Mouse (Mus musculus): ENCODE measurements at regions not wholly inside any gene's neighbourhood (a gene's known extent, or its start where the extent isn't known, plus 50 kb on each side); places are given as distances from the start of the nearest gene placed in this dataset.

- TF ChIP-seq CTCF (IDR thresholded peaks at IDR 0.05; ENCODE audit: low read depth) = no peak
- Histone ChIP-seq H3K27me3 (ENCODE audit: insufficient read depth, low read length) (no peaks in the 10 kb centered on the region), H3K27ac (ENCODE audit: low read depth, low read length) (no peak overlapping the region), H3K4me2 (ENCODE audit: low read depth) (no peak overlapping the region), H3K4me1 (ENCODE audit: insufficient read depth) (no peaks in the 10 kb centered on the region), H3K4me3 (ENCODE audit: low read depth, low read length) (no peak overlapping the region), H3K9ac (no peak overlapping the region), H3K9me3 (ENCODE audit: low read length) (no peaks in the 10 kb centered on the region), H3K36me3 (ENCODE audit: insufficient read depth) (no peaks in the 10 kb centered on the region)
- ATAC-seq = no peak
- DNase-seq = no peak
- WGBS = 42% methylated on average over 4 of the region's 4 CpGs
Observed at GRCm38 (mm10) chr10:98041766-98042165, 315.2 kb upstream of the C030005K15Rik start.

DNA sequence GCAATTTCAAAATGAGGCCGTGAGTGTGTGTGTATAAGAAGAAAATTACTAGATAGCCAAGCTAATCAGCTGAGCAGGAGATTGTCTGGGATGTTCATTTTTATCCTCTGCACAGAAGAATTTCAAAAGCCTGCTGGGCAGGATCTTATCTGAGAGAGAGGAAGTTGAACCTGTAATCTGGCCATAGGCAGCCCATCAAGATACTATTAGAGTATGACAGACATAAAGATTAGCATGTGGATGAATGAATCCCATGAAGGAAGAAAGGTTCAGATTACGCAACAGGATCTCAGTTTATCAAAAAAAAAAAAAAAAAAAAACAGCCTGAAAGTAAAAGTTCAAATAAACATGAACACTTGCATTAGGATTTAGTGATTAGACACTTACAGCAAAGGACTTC, 317.3 kb upstream of the C030005K15Rik start:
- TF ChIP-seq CTCF (IDR thresholded peaks at IDR 0.05; ENCODE audit: low read depth) = no peak
- no peak for ATAC-seq
- Histone ChIP-seq H3K9ac (no peak overlapping the region), H3K36me3 (ENCODE audit: insufficient read depth) (no peaks in the 10 kb centered on the region), H3K4me1 (ENCODE audit: insufficient read depth) (no peaks in the 10 kb centered on the region), H3K4me3 (ENCODE audit: low read depth, low read length) (no peak overlapping the region), H3K27ac (ENCODE audit: low read depth, low read length) (no peak overlapping the region), H3K27me3 (ENCODE audit: insufficient read depth, low read length) (no peaks in the 10 kb centered on the region), H3K9me3 (ENCODE audit: low read length) (no peaks in the 10 kb centered on the region), H3K4me2 (ENCODE audit: low read depth) (no peak overlapping the region)
- 78% methylated on average over 2 of the region's 2 CpGs for WGBS
- DNase-seq = no peak

DNA sequence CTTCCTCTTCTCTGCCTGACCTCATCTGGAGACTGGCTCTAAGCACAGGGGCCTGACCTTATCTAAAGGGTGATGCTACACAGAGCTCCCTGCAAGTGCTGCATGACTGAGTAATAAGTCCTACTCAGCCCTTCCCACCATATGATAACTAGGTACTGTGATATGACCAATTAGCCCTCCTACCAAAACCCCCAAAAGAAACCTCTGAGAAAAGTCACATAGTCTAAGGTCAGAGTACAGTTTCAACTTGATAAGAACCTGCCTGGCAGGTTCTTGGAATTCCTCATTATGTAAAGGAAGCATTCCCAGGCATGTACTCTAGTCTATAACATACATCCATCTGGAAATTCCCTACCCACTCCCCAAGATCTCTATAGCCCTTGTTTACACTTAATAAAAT, 318.0 kb upstream of the C030005K15Rik start:
- H3K4me3 ChIP-seq (ENCODE audit: low read depth, low read length) = no peak overlapping the region
- no peak overlapping the region for H3K27ac ChIP-seq (ENCODE audit: low read depth, low read length)
- H3K27me3 ChIP-seq (ENCODE audit: insufficient read depth, low read length) = no peaks in the 10 kb centered on the region
- DNase-seq (no peak), ATAC-seq (no peak)
- TF ChIP-seq CTCF (IDR thresholded peaks at IDR 0.05; ENCODE audit: low read depth) = no peak
- H3K4me2 ChIP-seq (ENCODE audit: low read depth) = no peak overlapping the region
- no peak overlapping the region for H3K9ac ChIP-seq
- H3K36me3 ChIP-seq (ENCODE audit: insufficient read depth) = no peaks in the 10 kb centered on the region
- H3K9me3 ChIP-seq (ENCODE audit: low read length) = no peaks in the 10 kb centered on the region
- no peaks in the 10 kb centered on the region for H3K4me1 ChIP-seq (ENCODE audit: insufficient read depth)

- Histone ChIP-seq H3K9ac (no peak overlapping the region), H3K9me3 (ENCODE audit: low read length) (no peaks in the 10 kb centered on the region), H3K4me2 (ENCODE audit: low read depth) (no peak overlapping the region), H3K4me1 (ENCODE audit: insufficient read depth) (no peaks in the 10 kb centered on the region), H3K27me3 (ENCODE audit: insufficient read depth, low read length) (no peaks in the 10 kb centered on the region), H3K4me3 (ENCODE audit: low read depth, low read length) (no peak overlapping the region), H3K27ac (ENCODE audit: low read depth, low read length) (no peak overlapping the region), H3K36me3 (ENCODE audit: insufficient read depth) (no peaks in the 10 kb centered on the region)
- ATAC-seq = no peak
- no peak for DNase-seq
- 67% methylated on average over 2 of the region's 2 CpGs for WGBS
- TF ChIP-seq CTCF (IDR thresholded peaks at IDR 0.05; ENCODE audit: low read depth) = no peak
Observed at GRCm38 (mm10) chr10:98073432-98073831, 346.9 kb upstream of the C030005K15Rik start.

DNA sequence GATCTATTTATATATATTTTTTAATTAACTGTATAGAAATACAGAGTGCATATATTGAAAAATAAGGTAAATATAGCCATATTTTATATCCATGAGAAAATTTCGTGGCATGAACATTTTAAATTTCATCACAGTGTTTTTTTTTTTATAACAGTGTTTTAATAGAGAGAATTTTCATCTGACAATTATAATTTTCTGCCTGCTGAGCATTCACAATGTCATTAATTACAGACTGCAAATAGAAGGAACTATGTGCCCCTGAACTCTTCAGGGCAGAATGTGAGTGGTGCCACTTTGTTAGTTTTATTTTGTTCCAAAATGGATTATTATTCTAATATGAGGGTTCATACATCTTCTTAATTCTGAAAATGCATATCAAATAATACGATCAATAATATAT, 358.3 kb upstream of the C030005K15Rik start:
- Histone ChIP-seq H3K4me2 (ENCODE audit: low read depth) (no peak overlapping the region), H3K9me3 (ENCODE audit: low read length) (no peaks in the 10 kb centered on the region), H3K4me3 (ENCODE audit: low read depth, low read length) (no peak overlapping the region), H3K9ac (no peak overlapping the region), H3K27ac (ENCODE audit: low read depth, low read length) (no peak overlapping the region), H3K27me3 (ENCODE audit: insufficient read depth, low read length) (no peaks in the 10 kb centered on the region), H3K36me3 (ENCODE audit: insufficient read depth) (no peaks in the 10 kb centered on the region), H3K4me1 (ENCODE audit: insufficient read depth) (no peaks in the 10 kb centered on the region)
- DNase-seq (no peak), ATAC-seq (no peak)
- no peak for TF ChIP-seq CTCF (IDR thresholded peaks at IDR 0.05; ENCODE audit: low read depth)
- WGBS = 60% methylated on average over 2 of the region's 2 CpGs

DNA sequence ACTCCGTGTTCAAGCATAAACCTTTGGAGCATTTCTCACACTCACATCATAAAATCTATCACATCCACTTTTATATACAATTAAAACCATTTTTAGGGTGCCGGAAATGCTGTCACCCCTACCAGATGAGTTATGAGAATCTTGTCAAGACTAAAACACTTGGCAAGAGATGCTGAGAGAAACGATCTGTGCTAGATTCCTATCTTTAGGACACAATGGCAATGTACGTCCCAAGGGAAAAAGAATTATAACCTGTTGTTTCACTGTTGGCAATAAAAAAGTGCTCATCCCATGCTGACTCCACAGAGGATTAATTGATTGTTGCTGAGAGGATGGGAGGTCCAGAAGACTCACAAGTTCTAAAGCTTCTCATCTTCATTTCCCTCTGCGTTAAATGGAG, 389.7 kb upstream of the C030005K15Rik start:
- no peak for ATAC-seq
- 86% methylated on average over 5 of the region's 5 CpGs for WGBS

DNA sequence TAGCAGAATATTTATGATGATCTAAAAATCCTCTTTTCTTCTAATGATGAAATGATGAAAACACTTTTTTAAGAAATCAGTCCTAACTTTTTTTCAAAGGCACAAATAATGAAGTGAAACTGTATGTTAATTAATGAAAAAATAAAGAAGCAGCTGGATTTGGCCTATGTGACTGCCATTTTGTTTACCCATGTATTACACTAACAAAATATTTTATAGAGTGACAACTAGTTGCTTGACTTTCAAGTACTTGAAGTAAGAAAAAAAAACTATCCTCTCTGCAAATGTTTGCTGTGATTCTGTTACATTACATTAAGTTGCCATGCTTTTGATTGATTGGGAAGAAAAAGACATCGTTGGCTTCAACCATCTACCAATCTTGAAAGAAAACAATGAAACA, 399.2 kb upstream of the C030005K15Rik start:
- no peak for ATAC-seq
- H3K9ac ChIP-seq = no peak overlapping the region
- no peaks in the 10 kb centered on the region for H3K4me1 ChIP-seq (ENCODE audit: insufficient read depth)
- H3K9me3 ChIP-seq (ENCODE audit: low read length) = no peaks in the 10 kb centered on the region
- H3K27me3 ChIP-seq (ENCODE audit: insufficient read depth, low read length) = no peaks in the 10 kb centered on the region
- H3K4me3 ChIP-seq (ENCODE audit: low read depth, low read length) = no peak overlapping the region
- H3K4me2 ChIP-seq (ENCODE audit: low read depth) = no peak overlapping the region
- H3K36me3 ChIP-seq (ENCODE audit: insufficient read depth) = no peaks in the 10 kb centered on the region
- no peak for TF ChIP-seq CTCF (IDR thresholded peaks at IDR 0.05; ENCODE audit: low read depth)
- no peak for DNase-seq
- 95% methylated on average over 1 of the region's 1 CpGs for WGBS
- H3K27ac ChIP-seq (ENCODE audit: low read depth, low read length) = no peak overlapping the region

More for the DNA sequence above, 389.7 kb upstream of the C030005K15Rik start:
- H3K9me3 ChIP-seq (ENCODE audit: low read length) = no peaks in the 10 kb centered on the region
- no peaks in the 10 kb centered on the region for H3K36me3 ChIP-seq (ENCODE audit: insufficient read depth)
- TF ChIP-seq CTCF (IDR thresholded peaks at IDR 0.05; ENCODE audit: low read depth) = no peak
- H3K4me2 ChIP-seq (ENCODE audit: low read depth) = no peak overlapping the region
- H3K27ac ChIP-seq (ENCODE audit: low read depth, low read length) = no peak overlapping the region
- H3K4me3 ChIP-seq (ENCODE audit: low read depth, low read length) = no peak overlapping the region
- H3K27me3 ChIP-seq (ENCODE audit: insufficient read depth, low read length) = no peaks in the 10 kb centered on the region
- H3K4me1 ChIP-seq (ENCODE audit: insufficient read depth) = no peaks in the 10 kb centered on the region
- DNase-seq = no peak
- H3K9ac ChIP-seq = no peak overlapping the region

GRCm38 (mm10) chr10:98135026-98135425, 408.5 kb upstream of the C030005K15Rik start:
- no peaks in the 10 kb centered on the region for H3K36me3 ChIP-seq (ENCODE audit: insufficient read depth)
- no peaks in the 10 kb centered on the region for H3K4me1 ChIP-seq (ENCODE audit: insufficient read depth)
- 43% methylated on average over 1 of the region's 1 CpGs for WGBS
- peak; percentile 65; the same call in 1 of the 2 replicates for ATAC-seq
- no peak overlapping the region for H3K9ac ChIP-seq
- DNase-seq = peak; percentile 28
- no peaks in the 10 kb centered on the region for H3K27me3 ChIP-seq (ENCODE audit: insufficient read depth, low read length)
- no peak for TF ChIP-seq CTCF (IDR thresholded peaks at IDR 0.05; ENCODE audit: low read depth)
- H3K27ac ChIP-seq (ENCODE audit: low read depth, low read length) = no peak overlapping the region
- no peak overlapping the region for H3K4me3 ChIP-seq (ENCODE audit: low read depth, low read length)
- H3K9me3 ChIP-seq (ENCODE audit: low read length) = no peaks in the 10 kb centered on the region
- no peak overlapping the region for H3K4me2 ChIP-seq (ENCODE audit: low read depth)

Data from forebrain, postnatal 0 days (tissue).